Mouse (Mus musculus) c-Kit-positive CD71-negative TER-119-negative erythroid progenitor cells, embryonic 14.5 days (primary cell): ENCODE results near the gene 1700001J03Rik.
"Not testable (repeated sequence)": the region's sequence is repeated elsewhere in the genome, so short reads cannot be mapped to it uniquely, and the experiment has no call there.

ENCODE experiments used
- DNase-seq: peaks from one replicate; pipeline ENCODE4 v3.0.0-alpha.2; 2013; ENCODE audit warnings: low read depth

The 1700001J03Rik gene

GRCm38 (mm10) chr5:146188144-146188543 lies 3.0 kb upstream of the 1700001J03Rik start:
- DNase-seq: no peak

DNA sequence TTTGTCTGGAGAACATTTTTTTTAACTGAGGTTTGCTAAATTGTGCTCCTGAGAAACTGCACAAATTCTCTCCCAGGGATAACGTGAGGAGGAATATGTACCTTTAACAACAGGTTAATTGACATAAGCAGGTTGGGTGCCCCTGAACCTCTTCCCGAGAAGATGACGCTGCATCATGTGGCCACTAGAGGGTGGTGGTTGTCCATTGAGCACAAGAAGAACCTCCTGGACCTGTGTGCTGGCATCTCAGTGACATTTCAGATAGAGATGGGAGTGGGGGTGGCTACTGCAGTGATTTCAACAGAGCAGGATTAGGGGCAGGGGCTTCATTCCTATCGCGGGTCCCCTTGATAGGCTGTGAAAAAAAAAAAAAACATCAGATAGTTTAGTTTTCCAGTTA lies 2.3 kb upstream of the 1700001J03Rik start:
- DNase-seq: not testable (repeated sequence)

GRCm38 (mm10) chr5:146172744-146173143 lies 12.4 kb downstream of the 1700001J03Rik start:
- not testable (repeated sequence) for DNase-seq

DNA sequence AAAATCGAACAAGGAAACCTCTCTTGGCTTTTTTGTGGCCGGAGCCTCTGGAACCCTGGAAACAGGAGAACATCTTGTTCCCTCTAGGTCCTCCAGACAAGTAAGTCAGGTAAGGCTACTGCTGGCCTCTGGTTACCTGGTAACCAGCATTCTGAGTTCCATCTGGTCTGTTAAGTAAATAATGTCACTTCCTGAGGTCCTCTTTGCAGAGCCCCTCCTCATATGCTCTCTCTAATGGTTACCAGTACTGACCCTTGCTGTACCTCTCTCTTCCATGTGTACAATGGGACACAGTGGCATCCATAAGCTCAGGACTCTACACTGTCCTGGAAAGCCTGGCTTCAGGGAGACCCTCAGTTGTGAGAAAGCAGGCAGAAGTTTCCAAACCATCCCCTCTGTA lies 14.5 kb downstream of the 1700001J03Rik start, which contains the start of gene Gm6309:
Gm6309 (minus strand) TSS at position 101 of the 400 bp plus-strand sequence.
- not testable (repeated sequence) for DNase-seq

- not testable (repeated sequence) for DNase-seq
These were observed 24.7 kb downstream of the 1700001J03Rik start, which contains the start of gene Gm5565 for GRCm38 (mm10) chr5:146160439-146160838. Gene Gm5565, minus strand, starts transcription at chr5:146160539.

- not testable (repeated sequence) for DNase-seq
These were observed 26.8 kb downstream of the 1700001J03Rik start for GRCm38 (mm10) chr5:146158326-146158725.

- DNase-seq: no peak
These were observed 34.6 kb downstream of the 1700001J03Rik start for GRCm38 (mm10) chr5:146150454-146150853.

GRCm38 (mm10) chr5:146147903-146148302 lies 37.2 kb downstream of the 1700001J03Rik start:
- no peak for DNase-seq
